Mouse (Mus musculus) R1 (cell line): ENCODE measurements around the gene Pln.
A peak's percentile ranks its signal among the peaks of the same experiment; 100 is the strongest.

ENCODE experiments used
- DNase-seq: peaks from one replicate; pipeline ENCODE4 v3.0.0-alpha.2; 2018; ENCODE audit warnings: low read depth, low spot score

Pln gene

DNA sequence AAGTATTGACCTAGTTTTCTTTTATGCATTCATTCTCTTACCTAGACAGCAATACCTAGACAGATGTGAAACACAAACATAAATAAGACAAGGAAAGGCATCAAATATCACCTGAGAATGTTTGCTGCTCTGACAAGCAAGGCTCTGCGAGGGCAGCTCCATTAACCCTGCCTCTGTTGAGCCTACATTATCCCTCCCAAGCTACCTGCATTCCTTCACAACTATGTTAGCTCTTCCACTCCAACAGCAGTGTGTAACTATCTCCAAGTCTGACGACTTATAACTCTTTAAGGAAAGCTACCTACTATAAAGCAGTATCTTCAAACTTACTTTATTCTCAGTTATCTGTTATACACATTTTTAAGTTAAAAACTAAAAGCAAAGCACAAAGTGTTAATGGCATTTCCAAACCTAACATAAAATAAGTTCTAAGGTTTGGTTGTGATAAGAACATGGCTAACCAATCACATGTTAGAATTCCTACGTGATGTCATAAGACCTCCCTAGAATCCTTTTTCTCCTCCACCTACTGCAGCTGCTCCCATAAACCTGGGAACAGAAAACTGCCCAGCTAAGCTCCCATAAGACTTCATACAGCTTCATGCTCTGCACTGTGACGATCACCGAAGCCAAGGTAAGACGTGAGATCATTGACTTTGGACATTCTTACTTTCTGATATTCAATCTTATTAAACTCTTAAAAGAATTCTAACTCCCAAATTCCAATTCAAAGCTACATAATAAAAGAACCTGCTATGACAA, at the start of gene Pln:
Pln (plus strand) TSS at position 506 of the 762 bp plus-strand sequence.
- no peak for DNase-seq

DNA sequence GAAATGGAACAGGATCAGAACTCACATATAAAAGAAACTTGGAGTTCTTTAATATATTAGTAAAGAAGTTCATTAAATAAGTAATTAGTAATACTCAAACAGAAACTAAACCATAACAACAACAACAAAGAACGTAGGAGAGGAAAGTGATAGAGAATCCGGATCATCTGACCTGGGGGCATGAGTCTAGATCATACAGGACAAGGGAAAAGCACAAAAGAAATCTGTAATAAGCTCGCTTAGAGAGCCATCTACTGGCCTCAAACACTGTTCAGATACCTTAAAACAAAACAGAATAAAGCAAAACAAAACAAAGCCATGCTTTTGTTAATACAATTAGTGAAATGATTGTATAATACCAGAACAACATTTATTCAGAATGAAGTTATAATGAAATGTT, 31.6 kb upstream of the Pln start:
- peak; percentile 21 for DNase-seq

GRCm38 (mm10) chr10:53306674-53307073, 30.8 kb upstream of the Pln start:
- DNase-seq, result no peak

DNA sequence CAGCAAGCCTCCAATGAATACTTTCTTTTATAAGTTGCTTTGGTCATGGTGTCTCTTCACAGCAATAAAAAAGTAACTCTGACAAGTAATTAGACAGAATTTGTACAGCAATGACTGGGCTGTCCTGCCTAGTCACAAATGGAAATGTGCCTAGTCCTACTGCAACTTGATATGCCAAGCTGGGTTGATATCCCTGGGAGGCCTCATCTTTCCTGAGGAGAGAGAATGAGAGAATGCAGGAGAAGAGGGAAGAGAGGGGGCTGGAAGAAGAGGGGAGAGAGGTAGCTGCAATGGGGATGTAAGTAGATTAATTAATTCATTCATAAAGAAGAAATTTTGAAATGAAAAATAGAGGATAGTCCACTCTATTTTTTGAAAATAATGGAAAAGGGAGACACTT, 14.1 kb upstream of the Pln start:
- DNase-seq, result no peak

DNA sequence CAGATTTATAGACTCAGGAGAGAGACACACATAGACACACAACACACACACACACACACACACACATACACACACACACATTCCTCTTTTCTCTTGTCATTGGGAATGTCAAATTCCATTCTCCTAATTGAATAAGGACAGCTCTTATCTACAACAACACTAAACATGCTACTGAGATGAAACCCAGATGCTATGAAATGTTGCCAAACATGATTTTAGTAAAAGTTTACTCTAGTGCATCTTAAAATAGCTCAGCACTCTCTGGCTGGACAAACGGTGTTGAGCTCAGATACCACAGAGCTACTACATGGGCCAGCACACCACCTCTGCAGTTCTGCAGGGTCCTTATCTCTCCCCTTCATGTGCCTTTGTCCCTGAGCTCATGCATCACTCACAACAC, 12.8 kb upstream of the Pln start:
- no peak for DNase-seq

DNA sequence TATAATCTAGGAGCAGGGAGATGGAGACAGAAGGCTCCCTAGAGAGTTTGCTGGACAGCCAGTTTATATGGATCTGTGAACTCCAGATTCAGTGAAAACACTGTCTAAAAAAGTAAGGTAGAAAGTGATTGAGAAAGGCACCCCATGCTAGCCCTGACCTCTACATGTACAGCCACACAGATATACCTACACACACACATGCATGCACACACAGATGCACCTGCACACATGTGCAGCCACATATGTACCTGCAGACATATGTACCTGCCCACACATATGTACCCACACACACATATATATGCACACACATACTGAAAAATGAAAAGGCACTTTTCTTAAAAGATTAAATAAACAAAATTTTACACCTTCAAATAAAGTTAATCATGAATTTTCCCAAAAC, 11.1 kb upstream of the Pln start:
- DNase-seq, result no peak

GRCm38 (mm10) chr10:53329257-53329656, 8.2 kb upstream of the Pln start:
- no peak for DNase-seq

DNA sequence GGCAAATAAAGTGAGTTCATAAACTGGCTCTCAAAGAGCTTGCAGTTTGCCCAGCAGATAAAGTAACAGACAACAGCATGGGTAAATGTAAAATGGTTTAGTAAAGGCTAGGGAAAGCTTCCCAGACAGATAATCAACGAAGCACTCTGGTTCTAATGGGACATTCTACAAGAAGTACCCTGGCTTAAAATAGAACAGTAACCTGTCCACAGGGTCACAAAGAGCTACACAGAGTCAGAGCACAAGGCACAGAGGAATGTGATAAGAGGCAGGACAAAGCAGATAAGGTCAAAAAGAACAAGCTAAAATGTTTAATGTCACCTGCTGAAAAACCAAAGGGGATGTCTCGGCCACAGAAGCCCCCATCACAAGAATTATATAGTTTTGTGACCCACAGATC, 4.7 kb upstream of the Pln start:
- no peak for DNase-seq

GRCm38 (mm10) chr10:53335266-53335665, 2.2 kb upstream of the Pln start:
- no peak for DNase-seq

DNA sequence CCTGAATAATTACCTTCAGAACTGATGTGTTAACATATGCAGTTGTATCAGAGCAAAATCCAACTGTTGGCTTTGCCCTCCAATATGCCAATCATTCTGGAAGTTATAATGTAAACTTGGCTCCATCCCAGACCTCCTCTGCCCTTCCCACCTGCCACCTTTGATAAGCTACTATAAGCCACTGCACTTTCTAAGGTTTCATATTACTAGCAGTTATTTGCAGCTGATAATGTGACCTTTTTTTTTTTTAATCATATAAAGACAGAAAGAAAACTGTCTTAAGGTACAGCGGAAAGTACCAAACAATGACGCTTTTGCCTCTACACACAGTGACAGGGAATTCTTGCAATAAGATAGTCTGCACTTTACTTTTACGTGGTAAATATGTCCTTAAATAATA, 1.5 kb upstream of the Pln start:
- no peak for DNase-seq

- DNase-seq, result no peak
These were observed 1.6 kb downstream of the Pln start for GRCm38 (mm10) chr10:53339045-53339444.

DNA sequence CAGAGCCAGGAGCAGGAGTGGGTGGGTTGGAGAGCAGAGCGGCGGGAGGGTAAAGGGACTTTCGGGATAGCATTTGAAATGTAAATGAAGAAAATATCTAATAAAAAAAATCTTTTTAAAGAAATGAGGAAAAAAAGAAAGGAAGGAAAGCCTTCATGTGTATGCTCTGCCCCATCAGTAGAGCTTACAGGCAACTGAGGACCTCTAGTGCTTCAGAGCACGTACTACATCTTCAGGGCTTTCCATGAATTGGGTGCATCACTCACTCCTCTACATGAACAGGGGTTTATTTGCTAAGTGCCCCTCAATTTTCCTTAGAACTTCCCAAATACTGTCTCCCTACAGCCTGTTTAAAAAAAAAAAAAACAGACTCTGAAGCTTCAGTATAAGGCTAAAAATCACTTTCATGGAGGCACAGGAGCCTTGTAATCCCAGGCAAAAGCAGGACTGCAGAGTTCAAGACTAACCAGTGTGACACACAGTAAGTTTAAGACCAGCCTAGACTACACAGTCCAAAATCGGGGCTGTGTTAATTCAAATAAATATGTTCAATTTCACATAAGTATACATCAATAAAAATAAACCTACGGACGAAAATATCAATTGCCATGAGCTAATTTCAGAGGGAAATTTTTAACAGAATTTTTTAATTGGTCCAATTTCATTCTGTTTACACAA, 4.0 kb downstream of the Pln start:
- peak; percentile 31 for DNase-seq

- no peak for DNase-seq
These were observed 4.8 kb downstream of the Pln start for GRCm38 (mm10) chr10:53342166-53342728.

DNA sequence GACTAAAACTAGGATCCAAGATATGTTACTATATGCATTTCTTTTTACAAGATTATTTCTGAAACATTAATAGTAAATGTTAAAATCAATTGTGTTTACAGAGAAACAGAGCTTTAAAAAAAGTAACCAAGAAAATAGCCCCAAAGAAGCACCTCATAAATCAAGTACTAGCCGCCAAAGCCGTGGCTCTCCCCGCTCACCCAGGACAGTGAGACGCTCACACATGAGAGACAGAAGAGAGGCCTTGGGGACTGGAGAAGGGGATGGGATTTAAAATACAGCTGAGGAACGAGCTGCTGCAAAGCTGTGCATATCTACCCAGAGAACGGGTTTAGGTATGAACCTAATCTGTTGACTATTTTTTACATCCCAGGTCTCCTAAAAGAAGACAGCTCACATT, 5.9 kb downstream of the Pln start:
- no peak for DNase-seq

DNA sequence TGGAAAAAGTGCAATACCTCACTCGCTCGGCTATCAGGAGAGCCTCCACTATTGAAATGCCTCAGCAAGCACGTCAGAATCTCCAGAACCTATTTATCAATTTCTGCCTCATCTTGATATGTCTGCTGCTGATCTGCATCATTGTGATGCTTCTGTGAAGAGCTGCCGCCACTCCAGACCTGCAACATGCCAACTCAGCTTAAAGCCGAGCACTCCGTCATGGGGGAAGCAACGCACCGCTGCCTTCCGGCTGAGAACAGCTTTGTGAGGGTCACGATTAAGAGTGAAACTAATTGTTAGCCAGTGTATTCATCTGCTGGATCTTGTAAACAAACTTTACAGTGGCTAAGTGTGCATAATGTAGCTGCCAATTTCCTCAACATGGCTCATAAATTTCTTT, 6.4 kb downstream of the Pln start:
- DNase-seq, result no peak

DNA sequence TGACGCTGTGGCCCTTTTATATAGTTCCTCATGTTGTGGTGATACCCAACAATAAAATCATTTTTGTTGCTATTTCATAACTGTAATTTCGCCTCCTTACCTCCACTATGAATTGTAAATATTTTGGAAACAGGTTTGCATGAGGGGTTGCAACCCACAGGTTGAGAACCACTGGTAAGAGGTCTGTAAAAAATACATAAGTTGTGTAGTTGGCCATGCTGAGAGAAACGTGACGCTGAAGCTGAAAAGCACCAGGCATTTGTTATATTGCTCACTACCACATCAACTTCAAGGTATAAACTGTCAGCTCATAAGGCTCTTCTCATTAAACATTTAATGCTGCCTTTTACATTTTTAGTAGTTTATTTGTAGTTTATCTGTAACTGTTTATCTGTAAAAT, 8.0 kb downstream of the Pln start:
- DNase-seq, result no peak

DNA sequence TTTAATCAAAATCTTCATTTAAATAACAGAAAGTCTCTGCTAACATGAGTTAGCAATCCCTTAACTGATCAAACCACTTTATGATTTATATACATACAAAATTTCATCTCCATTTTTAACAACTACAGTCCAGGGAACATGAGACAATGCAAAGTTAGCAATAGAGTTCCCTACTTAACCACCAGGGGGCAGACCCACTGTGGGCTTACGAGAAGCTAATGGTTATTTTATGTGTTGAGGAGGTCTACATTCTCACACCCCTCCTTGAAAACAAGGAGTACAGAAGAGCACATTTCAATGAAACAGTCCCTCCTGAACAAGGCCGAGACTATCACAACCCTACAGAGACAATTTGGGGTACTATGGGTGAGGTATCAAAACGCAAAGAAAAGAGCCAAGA, 9.0 kb downstream of the Pln start:
- peak; percentile 50 for DNase-seq

DNA sequence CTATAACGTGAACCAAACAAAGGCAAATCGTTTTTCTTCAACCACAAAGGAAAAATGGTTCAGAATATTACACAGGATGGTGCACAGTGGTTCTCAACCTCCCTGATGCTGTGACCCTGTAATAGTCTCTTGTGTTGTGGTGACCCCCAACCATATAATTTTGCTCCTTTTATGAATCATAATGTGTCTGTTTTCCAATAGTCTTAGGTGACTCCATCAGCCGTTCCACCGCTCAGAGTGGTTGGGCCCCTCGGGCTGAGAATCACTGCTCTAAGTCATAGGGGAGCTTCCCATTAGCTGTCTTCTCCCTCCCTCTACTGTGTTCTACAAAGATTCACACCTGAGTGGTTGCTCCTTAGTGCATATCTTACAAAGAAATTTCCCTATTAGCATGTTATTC, 9.4 kb downstream of the Pln start:
- no peak for DNase-seq

GRCm38 (mm10) chr10:53347787-53348755, 10.6 kb downstream of the Pln start:
- DNase-seq, result peak; percentile 67

DNA sequence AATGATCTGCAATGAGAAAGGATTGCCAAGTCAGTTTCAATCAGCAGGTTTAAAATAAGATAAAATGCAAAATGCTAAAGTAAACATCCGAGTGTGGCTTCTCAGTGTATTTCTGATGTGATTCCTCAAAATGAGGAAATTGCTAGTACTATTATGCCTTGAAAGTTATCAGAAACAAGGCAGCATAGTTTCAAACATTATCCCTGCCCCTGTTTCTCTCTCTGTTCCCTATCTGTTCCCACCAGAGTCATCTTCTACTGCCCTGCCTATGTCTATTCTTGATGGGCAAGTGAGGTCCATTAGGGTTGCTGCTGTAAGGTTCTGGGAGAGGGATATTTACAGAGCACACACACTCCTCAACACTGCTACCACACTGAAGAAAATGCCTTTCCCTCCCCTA, 11.8 kb downstream of the Pln start:
- no peak for DNase-seq

- DNase-seq, result no peak
These were observed 16.2 kb downstream of the Pln start for GRCm38 (mm10) chr10:53353665-53354064.

- DNase-seq, result no peak
These were observed 21.5 kb downstream of the Pln start for GRCm38 (mm10) chr10:53359016-53359415.
